Mouse (Mus musculus) central nervous system, embryonic 18 days (tissue): Measurements from ENCODE around the gene Klk1b24. TPM values are rescaled to one million over a fixed set of nuclear protein-coding genes. Genes with fewer than 3 reads are reported as not detected.

ENCODE experiments used
- polyA plus RNA-seq: library from polyadenylated mRNA; depleted of rRNA; stranded (reverse); fragments of >200 nt; gene quantifications from 2 replicates; pipeline ENCODE4 v1.2.3, GENCODE M21; 2012; rRNA removed

The Klk1b24 gene
- polyA plus RNA-seq: not detected in 2 replicates

GRCm38 (mm10) chr7:44187936-44188335 is at the start of gene Klk1b24:
Klk1b24 (plus strand) TSS chr7:44188236.

GRCm38 (mm10) chr7:44197891-44198290 is 9.9 kb downstream of the Klk1b24 start, which contains the start of gene Klk1b3:
Klk1b3 (plus strand) TSS chr7:44198191.

GRCm38 (mm10) chr7:44207135-44207534 is 19.1 kb downstream of the Klk1b24 start, which contains the start of gene Klk1b4:
Klk1b4 (plus strand) TSS chr7:44207435.

GRCm38 (mm10) chr7:44215645-44216044 is 27.6 kb downstream of the Klk1b24 start, which contains the start of gene Klk1b5:
Klk1b5 (plus strand) TSS chr7:44215945.

GRCm38 (mm10) chr7:44225076-44225475 is 37.0 kb downstream of the Klk1b24 start, which contains the start of gene Klk1:
Klk1 (plus strand) TSS chr7:44225360.

GRCm38 (mm10) chr7:44235909-44236308 is 47.9 kb downstream of the Klk1b24 start, which contains the start of gene Gm36864:
Gm36864 (plus strand) TSS chr7:44236177.

Other genes starting within 250 kb of the Klk1b24 start
- not detected in 2 replicates for gene Klk1b8, start 237.6 kb upstream of the Klk1b24 start, polyA plus RNA-seq
- not detected in 2 replicates for gene Klk1b1, start 221.5 kb upstream of the Klk1b24 start, polyA plus RNA-seq
- gene Klk1b9, start 212.2 kb upstream of the Klk1b24 start, polyA plus RNA-seq: not detected in 2 replicates
- not detected in 2 replicates for gene Klk1b11, start 192.4 kb upstream of the Klk1b24 start, polyA plus RNA-seq
- 0.08 TPM in 1 of 2 replicates, not detected in the other for gene Klk1b26, start 176.1 kb upstream of the Klk1b24 start, polyA plus RNA-seq
- gene Klk1b27, start 135.9 kb upstream of the Klk1b24 start, polyA plus RNA-seq: 0.07 TPM in 1 of 2 replicates, not detected in the other
- gene Klk1b21, start 85.9 kb upstream of the Klk1b24 start, polyA plus RNA-seq: not detected in 2 replicates
- not detected in 2 replicates for gene Klk1b22, start 75.6 kb upstream of the Klk1b24 start, polyA plus RNA-seq
- 0.05 TPM in 1 of 2 replicates, not detected in the other for gene Klk1b16, start 51.5 kb upstream of the Klk1b24 start, polyA plus RNA-seq
- not detected in 2 replicates for gene Klk1b3, start 10.0 kb downstream of the Klk1b24 start, polyA plus RNA-seq
- not detected in 2 replicates for gene Klk1b4, start 19.2 kb downstream of the Klk1b24 start, polyA plus RNA-seq
- not detected in 2 replicates for gene Klk1b5, start 27.7 kb downstream of the Klk1b24 start, polyA plus RNA-seq
- not detected in 2 replicates for gene Klk1, start 37.1 kb downstream of the Klk1b24 start, polyA plus RNA-seq
- gene Gm36864, start 47.9 kb downstream of the Klk1b24 start, polyA plus RNA-seq: not detected in 2 replicates
- 1.3 and 1.7 TPM in 2 replicates for gene 1700028J19Rik, start 58.5 kb downstream of the Klk1b24 start, polyA plus RNA-seq
- gene 2410002F23Rik, start 58.5 kb downstream of the Klk1b24 start, polyA plus RNA-seq: 296 and 311 TPM in 2 replicates
- gene Acp4, start 69.1 kb downstream of the Klk1b24 start, polyA plus RNA-seq: not detected in 2 replicates
- gene Gm15517, start 73.2 kb downstream of the Klk1b24 start, polyA plus RNA-seq: not detected in 2 replicates
- gene Clec11a, start 118.7 kb downstream of the Klk1b24 start, polyA plus RNA-seq: 2.7 and 7.5 TPM in 2 replicates
- gene Shank1, start 122.0 kb downstream of the Klk1b24 start, polyA plus RNA-seq: 23.2 and 35.2 TPM in 2 replicates
- gene Syt3, start 195.9 kb downstream of the Klk1b24 start, polyA plus RNA-seq: 55.4 and 56.4 TPM in 2 replicates
- 4.7 and 5.2 TPM in 2 replicates for gene 1700008O03Rik, start 197.6 kb downstream of the Klk1b24 start, polyA plus RNA-seq
- 229 and 267 TPM in 2 replicates for gene Lrrc4b, start 240.8 kb downstream of the Klk1b24 start, polyA plus RNA-seq